ENCODE assay signal across 9 mouse cellular contexts in the genomic region with DNA sequence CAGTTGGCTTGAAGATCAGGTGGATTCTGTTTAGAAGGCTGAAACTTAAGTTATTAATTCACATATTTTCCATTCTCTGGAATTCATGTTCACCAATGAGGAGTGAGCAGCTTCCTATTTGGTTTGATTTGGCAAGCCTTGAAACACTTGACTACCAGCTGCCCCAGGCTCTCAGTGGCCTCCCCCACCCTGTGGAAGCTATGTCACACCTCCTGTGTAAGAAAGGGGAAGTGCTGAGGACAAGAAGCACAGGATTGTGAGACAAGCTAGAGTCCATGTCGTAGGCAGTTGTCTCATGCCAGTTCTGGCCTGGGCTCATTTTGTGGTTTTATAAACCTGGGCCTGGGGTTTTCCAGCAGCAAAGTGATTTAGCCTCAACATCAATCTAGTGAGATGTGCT. TPM values are rescaled to one million over a fixed set of nuclear protein-coding genes. Genes with fewer than 3 reads are reported as not detected.
DNase-seq lines count a peak whose midpoint lies in the region; ATAC-seq lines count a peak whose summit lies in the region.
"Had no signal": no experiment of that assay in that cellular context is flagged by ENCODE, and none has a peak within 500 bp of the region (broad histone marks: within the 10 kb centered on the region; RNA-seq: fewer than 3 reads in every experiment).

No protein-coding gene starts in this region.

- H3K4me1 ChIP-seq in hindbrain, embryonic 12.5 days, result peaks cover 9% of the 10 kb centered on the region; the same call in 1 of the 2 replicates

- 94% methylated on average over 1 of the region's 1 CpGs for WGBS in hindbrain, embryonic 12.5 days

- DNase-seq in heart, adult 8-10 months (ENCODE audit: low spot score), result peak; percentile 16
- DNase-seq in heart, postnatal 4 days, result no peak
- peak; percentile 36 for DNase-seq in ZHBTc4 (ENCODE audit: low read depth, low spot score)
- DNase-seq in lung, adult 18-20 months, result peak; percentile 73 to 80
- no peak for DNase-seq in embryo, embryonic 11 days
- DNase-seq in yolk sac, embryonic 10.5 days (ENCODE audit: low spot score), result no peak

- no peak overlapping the region for H3K4me2 ChIP-seq in hindbrain, embryonic 12.5 days (replicated peaks)

- H3K9ac ChIP-seq in hindbrain, embryonic 12.5 days, result no peak overlapping the region

- no peak overlapping the region for H3K27ac ChIP-seq in hindbrain, embryonic 12.5 days
- H3K27ac ChIP-seq: heart, adult 2 months had no signal

- no peaks in the 10 kb centered on the region for H3K27me3 ChIP-seq in hindbrain, embryonic 12.5 days

- H3K9me3 ChIP-seq in hindbrain, embryonic 12.5 days (replicated peaks), result no peaks in the 10 kb centered on the region

- peaks cover 28% of the 10 kb centered on the region for H3K36me3 ChIP-seq in hindbrain, embryonic 12.5 days

- ATAC-seq in neutrophil, adult 5-6 weeks (ENCODE audit: extremely low read depth, insufficient number of reproducible peaks, low FRiP score, poor library complexity, severe bottlenecking), result peak; percentile 56
- no peak for ATAC-seq in hindbrain, embryonic 12.5 days (ENCODE audit: low FRiP score)

- H3K4me3 ChIP-seq in hindbrain, embryonic 12.5 days, result no peak overlapping the region
- H3K4me3 ChIP-seq: heart, adult 2 months had no signal

RNA-seq across cellular contexts. Expression of gene Nub1, which starts 2.4 kb away (rescaled TPM):
- 10 to 100 TPM; 33.1 to 45.6 (median 36.7) TPM for total RNA-seq in heart, adult 8-10 months (2022)
- total RNA-seq in heart, postnatal 4 days (2021), result 10 to 100 TPM; 24.5 to 24.6 TPM
- total RNA-seq in neutrophil, adult 5-6 weeks (2017), result 95.3 and 96.3 TPM in 2 replicates
- 40.3 and 42.3 TPM in 2 replicates for polyA plus RNA-seq in hindbrain, embryonic 12.5 days (2016; fragmentation: Nextera tagmentation; extraction: Ambion mirVana)

RNA-seq across cellular contexts. Expression of gene Wdr86, which starts 42.8 kb away (rescaled TPM):
- total RNA-seq in heart, adult 8-10 months (2022), result 1 to 10 TPM in 1 of 4 experiments, under 1 TPM in 3; 0.16 to 1.2 (median 0.60) TPM
- 1 to 10 TPM; 2.8 to 3.5 TPM for total RNA-seq in heart, postnatal 4 days (2021)
- total RNA-seq in neutrophil, adult 5-6 weeks (2017), result 0.12 TPM in 1 of 2 replicates, not detected in the other
- polyA plus RNA-seq in hindbrain, embryonic 12.5 days (2016; fragmentation: Nextera tagmentation; extraction: Ambion mirVana), result 17.7 and 21.0 TPM in 2 replicates

Comparison
In these comparisons a context has a peak if more than half of its experiments do, and no peak if none do; other contexts are left out.
1. DNase-seq: peak in heart, adult 8-10 months (single experiment), ZHBTc4 (single experiment) and lung, adult 18-20 months (2 of 2); none in heart, postnatal 4 days (single experiment), embryo, embryonic 11 days (single experiment) and yolk sac, embryonic 10.5 days (single experiment).